Comparison of ENCODE assay signal across 23 mouse cellular contexts in genomic region chr11:33198351-33199116, GRCm38 (mm10). TPM values are rescaled to one million over a fixed set of nuclear protein-coding genes. Genes with fewer than 3 reads are reported as not detected.
A peak's percentile ranks its signal among the peaks of the same experiment; 100 is the strongest.
DNase-seq lines count a peak whose midpoint lies in the region; ATAC-seq lines count a peak whose summit lies in the region.
"Had no signal": no experiment of that assay in that cellular context is flagged by ENCODE, and none has a peak within 500 bp of the region (broad histone marks: within the 10 kb centered on the region; RNA-seq: fewer than 3 reads in every experiment).

No protein-coding gene starts in this region.

- no peak overlapping the region for H3K4me3 ChIP-seq in limb, embryonic 10.5 days
- H3K4me3 ChIP-seq in forebrain, embryonic 12.5 days (replicated peaks), result no peak overlapping the region
- H3K4me3 ChIP-seq: limb, embryonic 12.5 days had no signal

- no peak overlapping the region for H3K9ac ChIP-seq in forebrain, embryonic 12.5 days
- H3K9ac ChIP-seq: limb, embryonic 12.5 days; liver, embryonic 14.5 days had no signal

- H3K27ac ChIP-seq in limb, embryonic 10.5 days, result no peak overlapping the region
- no peak overlapping the region for H3K27ac ChIP-seq in forebrain, embryonic 12.5 days
- H3K27ac ChIP-seq: limb, embryonic 12.5 days; liver, embryonic 14.5 days had no signal

- DNase-seq in cerebellum, postnatal 25 days, result peak; percentile 33 to 36
- no peak for DNase-seq in cerebellum, postnatal 4 days (ENCODE audit: low spot score in 2 of 2)
- DNase-seq in retina, postnatal 1 day, result peak; percentile 14
- no peak for DNase-seq in retina, embryonic 14.5 days (ENCODE audit: low spot score)
- peak; percentile 61 for DNase-seq in limb, embryonic 10.5 days (ENCODE audit: low spot score)
- no peak for DNase-seq in left cerebral cortex, postnatal 25 days (ENCODE audit: low spot score in 2 of 2)
- DNase-seq: B cell, adult 2 months; heart, postnatal 14 days; layer of hippocampus, postnatal 36 days; right cerebral cortex, postnatal 14 days had no signal

- WGBS in limb, embryonic 10.5 days, result 13% methylated on average over 22 of the region's 22 CpGs
- 15% methylated on average over 22 of the region's 22 CpGs for WGBS in forebrain, embryonic 12.5 days

- peaks cover 51% of the 10 kb centered on the region for H3K4me1 ChIP-seq in limb, embryonic 10.5 days
- peaks cover 31% of the 10 kb centered on the region for H3K4me1 ChIP-seq in forebrain, embryonic 12.5 days

- no peaks in the 10 kb centered on the region for H3K9me3 ChIP-seq in limb, embryonic 10.5 days (replicated peaks)
- 0 out of 2 replicates have a peak, but pooled peaks cover 3% of the 10 kb centered on the region for H3K9me3 ChIP-seq in forebrain, embryonic 12.5 days
- H3K9me3 ChIP-seq: limb, embryonic 12.5 days had no signal

- ATAC-seq in monocyte, adult 5-6 weeks (replicated peaks; ENCODE audit: insufficient number of reproducible peaks, low FRiP score, low TSS enrichment, poor library complexity, severe bottlenecking), result no peak
- ATAC-seq in forebrain, embryonic 12.5 days (ENCODE audit: low FRiP score), result no peak
- ATAC-seq: forebrain, embryonic 14.5 days; intestine, embryonic 16.5 days; lung, postnatal 0 days had no signal

- intact Hi-C loops in left cerebral cortex, postnatal 25 days (cut with DNase I), result loop anchor here (1.0 kb wide), 1 partner anchor 35 kb away; the partner anchor contains the start of gene Npm1

- no peak overlapping the region for H3K4me2 ChIP-seq in forebrain, embryonic 12.5 days
- H3K4me2 ChIP-seq: heart, embryonic 11.5 days; limb, embryonic 12.5 days had no signal

- H3K27me3 ChIP-seq in limb, embryonic 10.5 days (ENCODE audit: low read depth, poor library complexity, severe bottlenecking), result peaks cover 99% of the 10 kb centered on the region
- peaks cover 97% of the 10 kb centered on the region for H3K27me3 ChIP-seq in forebrain, embryonic 12.5 days

- H3K36me3 ChIP-seq in limb, embryonic 10.5 days, result no peaks in the 10 kb centered on the region
- H3K36me3 ChIP-seq in forebrain, embryonic 12.5 days (replicated peaks), result no peaks in the 10 kb centered on the region
- H3K36me3 ChIP-seq: limb, embryonic 12.5 days had no signal

RNA-seq across cellular contexts. Expression of gene Tlx3, which starts 4.9 kb away (rescaled TPM):
- not detected in 2 replicates for polyA plus RNA-seq in limb, embryonic 10.5 days (2016; fragmentation: Nextera tagmentation; extraction: Ambion mirVana)
- not detected in 3 replicates for total RNA-seq in monocyte, adult 5-6 weeks (2017)
- not detected for total RNA-seq in left cerebral cortex, postnatal 25 days (2021)
- 0.32 TPM in 1 of 2 replicates, not detected in the other for polyA plus RNA-seq in forebrain, embryonic 12.5 days (2016; fragmentation: Nextera tagmentation; extraction: Ambion mirVana)
- total RNA-seq: adrenal gland, postnatal 14 days; gastrocnemius, postnatal 4 days; heart, postnatal 14 days; layer of hippocampus, postnatal 36 days; megakaryocyte-erythroid progenitor cell, adult 5-6 weeks had no signal
- polyA plus RNA-seq: cortical plate, adult 2 months; forebrain, embryonic 14.5 days; heart, embryonic 11.5 days; intestine, embryonic 16.5 days; liver, embryonic 14.5 days; lung, postnatal 0 days; stomach, embryonic 16.5 days had no signal

RNA-seq across cellular contexts. Expression of gene Npm1, which starts 35.5 kb away (rescaled TPM):
- polyA plus RNA-seq in limb, embryonic 10.5 days (2016; fragmentation: Nextera tagmentation; extraction: Ambion mirVana), result 1,479 and 1,796 TPM in 2 replicates
- total RNA-seq in monocyte, adult 5-6 weeks (2017), result 743 to 848 TPM (median 840 TPM) in 3 replicates
- 100 to 1,000 TPM; 148 to 151 TPM for total RNA-seq in left cerebral cortex, postnatal 25 days (2021)
- 790 and 820 TPM in 2 replicates for polyA plus RNA-seq in forebrain, embryonic 12.5 days (2016; fragmentation: Nextera tagmentation; extraction: Ambion mirVana)

RNA-seq across cellular contexts. Expression of gene Fgf18, which starts 51.3 kb away (rescaled TPM):
- polyA plus RNA-seq in limb, embryonic 10.5 days (2016; fragmentation: Nextera tagmentation; extraction: Ambion mirVana), result 1.7 and 5.7 TPM in 2 replicates
- not detected in 3 replicates for total RNA-seq in monocyte, adult 5-6 weeks (2017)
- 1 to 10 TPM; 3.2 to 3.5 TPM for total RNA-seq in left cerebral cortex, postnatal 25 days (2021)
- polyA plus RNA-seq in forebrain, embryonic 12.5 days (2016; fragmentation: Nextera tagmentation; extraction: Ambion mirVana), result 2.1 and 2.4 TPM in 2 replicates
- total RNA-seq: megakaryocyte-erythroid progenitor cell, adult 5-6 weeks had no signal

Comparison
In these comparisons a context has a peak if more than half of its experiments do, and no peak if none do; other contexts are left out.
1. DNase-seq: peak in cerebellum, postnatal 25 days (2 of 2), retina, postnatal 1 day (single experiment) and limb, embryonic 10.5 days (single experiment); none in cerebellum, postnatal 4 days (0 of 2), retina, embryonic 14.5 days (single experiment) and left cerebral cortex, postnatal 25 days (0 of 2).